Mouse (Mus musculus): ENCODE measurements around the gene Padi2. TPM values are rescaled to one million over a fixed set of nuclear protein-coding genes. Genes with fewer than 3 reads are reported as not detected.

Padi2 gene
- polyA plus RNA-seq, 3 experiments from 2014 or later: 7.9 to 20.2 (median 9.7) TPM

GRCm38 (mm10) chr4:140881771-140882170 lies 24.4 kb upstream of the Padi2 start:
- ATAC-seq: no peak

- no peak for ATAC-seq
Observed at GRCm38 (mm10) chr4:140882365-140882764, 23.8 kb upstream of the Padi2 start.

GRCm38 (mm10) chr4:140882981-140883380 lies 23.2 kb upstream of the Padi2 start:
- no peak for ATAC-seq

DNA sequence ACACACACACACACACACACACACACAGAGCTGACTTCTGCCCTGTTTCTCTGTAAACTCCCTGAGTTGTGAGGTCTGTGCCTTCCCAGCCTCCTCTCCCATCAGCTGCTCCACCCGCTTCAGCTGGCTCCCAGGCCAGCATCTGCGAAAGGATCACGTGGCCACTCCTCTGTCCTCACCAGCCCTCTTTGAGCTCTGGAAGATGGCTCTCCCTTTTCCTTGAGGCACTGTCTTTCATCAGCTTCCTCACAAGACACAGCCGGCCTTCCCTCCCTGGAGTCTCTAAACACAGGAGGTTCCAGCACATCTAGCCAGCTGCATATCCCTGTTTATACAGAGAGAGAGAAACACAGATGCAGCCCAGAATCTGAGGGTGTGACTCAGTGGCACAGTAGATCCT lies 22.3 kb upstream of the Padi2 start:
- no peak for ATAC-seq

GRCm38 (mm10) chr4:140891525-140892162 lies 14.5 kb upstream of the Padi2 start:
- no peak for ATAC-seq

GRCm38 (mm10) chr4:140892163-140892530 lies 14.0 kb upstream of the Padi2 start:
- no peak for ATAC-seq

GRCm38 (mm10) chr4:140904776-140905425 lies 1.2 kb upstream of the Padi2 start:
- ATAC-seq: no peak

GRCm38 (mm10) chr4:140905426-140905871 lies 695 bp upstream of the Padi2 start:
- ATAC-seq: peak; percentile 22

- no peak for ATAC-seq
Observed at GRCm38 (mm10) chr4:140906827-140907280, 710 bp downstream of the Padi2 start.

DNA sequence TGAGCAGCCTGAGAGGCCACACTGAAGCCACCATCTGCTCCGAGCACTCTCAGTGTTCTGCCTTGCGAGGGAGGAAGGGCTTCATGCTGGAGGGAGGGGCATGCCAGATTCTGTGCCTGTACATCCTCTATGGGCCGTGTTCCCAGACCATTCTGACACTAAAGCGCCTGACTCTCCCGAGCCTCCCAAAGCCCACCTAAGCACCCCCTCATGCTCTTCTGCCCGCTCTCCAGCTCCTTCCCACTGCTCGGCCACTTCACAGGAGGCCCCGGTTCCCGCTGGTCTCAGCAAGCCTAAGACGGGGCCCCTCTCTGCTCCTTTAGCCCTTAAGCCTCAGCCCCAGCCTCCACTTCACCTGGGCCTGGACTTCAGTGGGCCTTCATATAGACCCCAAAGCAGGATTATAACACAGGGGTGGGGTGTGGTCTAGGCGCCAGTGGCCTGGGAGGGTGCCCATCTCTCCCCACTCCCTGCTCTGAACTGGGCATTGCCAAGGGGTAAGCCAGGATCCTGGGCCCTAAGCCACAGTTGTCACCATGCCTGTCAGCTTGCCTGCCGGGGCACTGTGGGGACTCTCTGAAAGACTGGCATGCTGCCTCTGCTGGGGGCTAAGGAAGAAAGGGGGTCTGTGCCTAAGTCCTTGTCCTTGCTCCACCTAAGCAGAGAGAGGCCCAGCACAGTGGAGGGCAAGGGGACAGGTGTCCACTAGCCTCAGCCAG lies 1.3 kb downstream of the Padi2 start:
- no peak for ATAC-seq

DNA sequence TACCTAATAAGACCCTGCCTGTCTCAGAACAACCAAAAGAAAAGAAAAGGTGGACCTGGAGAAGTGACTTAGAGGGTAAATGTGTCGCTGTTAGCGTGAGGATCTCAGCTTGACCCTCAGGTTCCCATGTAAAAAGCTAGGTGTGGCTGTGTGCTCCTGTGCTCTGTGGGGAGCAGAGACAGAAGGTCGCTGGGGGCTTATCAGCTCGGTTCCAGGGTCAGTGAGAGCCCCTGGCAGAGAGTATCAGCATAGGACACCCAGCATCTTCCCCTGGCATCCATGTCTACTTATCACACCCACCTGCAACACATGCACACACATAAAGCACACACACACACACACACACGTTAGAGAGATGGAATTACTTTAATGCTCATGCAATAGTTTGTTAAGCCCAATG lies 2.5 kb downstream of the Padi2 start:
- no peak for ATAC-seq

GRCm38 (mm10) chr4:140909536-140909935 lies 3.4 kb downstream of the Padi2 start:
- no peak for ATAC-seq

- ATAC-seq: no peak
Observed at GRCm38 (mm10) chr4:140910661-140911310, 4.6 kb downstream of the Padi2 start.

DNA sequence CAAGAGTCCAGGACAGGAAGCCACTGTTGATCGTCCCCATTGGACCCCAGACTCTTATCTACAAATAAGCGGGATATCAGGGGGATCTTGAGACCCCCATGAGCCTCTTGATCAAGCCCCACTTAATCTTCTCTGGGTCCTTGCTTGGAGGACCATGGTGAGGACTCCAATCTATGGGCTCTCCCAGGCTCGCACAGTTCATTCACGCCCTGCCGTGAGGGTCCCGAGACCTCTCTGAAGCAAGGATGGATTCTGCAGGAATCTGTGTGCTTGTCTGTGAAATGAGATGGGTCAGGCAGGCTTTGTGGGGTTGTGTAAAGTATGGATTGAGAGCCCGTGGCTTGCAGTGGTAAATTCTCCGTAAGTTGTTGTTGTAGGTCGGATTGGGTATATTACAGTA lies 5.3 kb downstream of the Padi2 start:
- ATAC-seq: no peak

GRCm38 (mm10) chr4:140912271-140912833 lies 6.2 kb downstream of the Padi2 start:
- no peak for ATAC-seq

- no peak for ATAC-seq
Observed at GRCm38 (mm10) chr4:140913565-140913964, 7.4 kb downstream of the Padi2 start.

GRCm38 (mm10) chr4:140914731-140915131 lies 8.6 kb downstream of the Padi2 start:
- no peak for ATAC-seq

DNA sequence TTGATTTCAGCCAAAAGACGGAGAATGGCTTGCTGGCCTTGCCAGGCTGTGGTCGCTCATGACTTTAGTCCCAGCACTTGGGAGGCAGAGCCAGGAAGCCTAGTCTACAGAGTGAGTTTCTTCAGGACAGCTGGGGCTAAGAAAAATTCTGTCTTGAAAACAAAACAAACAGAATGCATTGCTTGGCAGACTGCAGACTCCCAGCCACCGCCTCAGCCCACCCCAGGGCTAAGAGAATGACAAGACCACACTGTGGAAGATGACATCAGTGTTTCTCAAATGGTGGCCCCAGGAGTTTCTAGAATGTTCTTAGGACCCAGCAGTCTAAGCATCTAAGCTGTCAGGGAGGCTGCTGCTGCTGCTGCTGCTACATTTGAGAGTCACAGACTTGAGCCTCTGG lies 9.1 kb downstream of the Padi2 start:
- no peak for ATAC-seq

GRCm38 (mm10) chr4:140916296-140916695 lies 10.2 kb downstream of the Padi2 start:
- no peak for ATAC-seq

- ATAC-seq: no peak
Observed at GRCm38 (mm10) chr4:140917451-140917850, 11.3 kb downstream of the Padi2 start.

DNA sequence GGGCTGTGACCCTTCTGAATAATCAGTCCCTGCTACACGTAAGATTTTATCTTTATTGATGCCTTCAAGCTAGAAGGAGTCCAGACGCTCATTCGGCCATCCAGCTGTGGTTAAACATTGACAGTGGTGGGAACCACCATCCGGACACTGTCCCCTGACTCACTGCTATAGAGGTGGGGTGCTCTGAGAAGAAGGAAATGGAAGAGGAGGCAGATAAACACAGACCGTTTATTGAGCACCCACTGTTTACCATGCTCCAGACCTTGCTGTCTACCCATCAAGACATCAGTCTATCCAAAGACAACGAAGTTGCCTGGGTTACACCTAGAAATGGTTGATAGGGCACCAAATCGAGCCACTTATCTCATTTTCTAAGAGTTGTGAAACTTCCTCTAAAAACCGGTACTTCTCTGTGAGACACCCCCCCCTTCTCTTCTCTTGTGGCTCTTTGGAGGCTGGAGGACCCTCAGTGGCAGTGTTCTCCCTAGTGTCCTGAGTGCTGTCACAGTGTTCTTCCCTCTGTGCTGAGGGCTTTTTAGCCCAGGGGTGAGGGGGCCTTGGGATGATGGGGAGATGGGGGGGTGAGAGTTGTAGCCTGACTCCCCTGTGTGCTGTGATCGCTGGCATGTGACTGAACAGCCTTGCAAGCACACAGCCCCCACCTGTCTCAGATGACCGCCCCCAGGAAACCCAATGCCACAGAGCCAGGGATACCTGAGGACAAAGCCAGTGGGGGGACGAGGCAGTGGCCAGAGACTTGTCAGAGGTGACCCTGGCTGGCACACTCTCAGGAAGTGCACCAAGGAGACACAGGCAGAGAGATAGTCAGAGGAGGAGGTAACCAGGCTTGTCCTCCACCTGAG lies 14.1 kb downstream of the Padi2 start:
- no peak for ATAC-seq

GRCm38 (mm10) chr4:140922508-140922907 lies 16.4 kb downstream of the Padi2 start:
- ATAC-seq: no peak

All from inflammation-experienced regulatory T-cells, adult 6 months (primary cell).